Mouse (Mus musculus) limb, embryonic 14.5 days (tissue): Measurements from ENCODE around the gene Myo1e. TPM values are rescaled to one million over a fixed set of nuclear protein-coding genes. Genes with fewer than 3 reads are reported as not detected.

ENCODE experiments used
- ATAC-seq: fragments of 200-750 bp; cut with Nextera tagmentation; 2 replicates; pipeline ENCODE4 v1.8.0; 2017; ENCODE audit warnings: low read depth, moderate number of reproducible peaks, moderate TSS enrichment; ENCODE audit not compliant: low FRiP score
- DNase-seq: peaks from one replicate; pipeline ENCODE4 v3.0.0-alpha.2; 2015; ENCODE audit warnings: low spot score
- H3K27ac ChIP-seq: fragments of 300-500 bp; sonication (generic); replicated peaks from 2 replicates; pipeline ENCODE4 v1.5.1; 2014; ENCODE audit warnings: low read depth, mild to moderate bottlenecking, low read length, moderate library complexity, mixed read lengths
- H3K27me3 ChIP-seq: fragments of 300-500 bp; sonication (generic); 2 replicates; pipeline ENCODE4 v1.6.1; 2014; ENCODE audit warnings: low read length, mixed read lengths; ENCODE audit not compliant: control insufficient read depth, insufficient read depth
- H3K36me3 ChIP-seq: fragments of 300-500 bp; sonication (generic); 2 replicates; pipeline ENCODE4 v1.6.1; 2014; ENCODE audit warnings: mild to moderate bottlenecking, low read length, moderate library complexity, mixed read lengths; ENCODE audit not compliant: control insufficient read depth, insufficient read depth
- H3K4me1 ChIP-seq: fragments of 300-500 bp; sonication (generic); 2 replicates; pipeline ENCODE4 v1.6.1; 2014; ENCODE audit warnings: antibody characterized with exemption, low read length, mixed read lengths; ENCODE audit not compliant: control insufficient read depth, insufficient read depth
- H3K4me2 ChIP-seq: fragments of 300-500 bp; sonication (generic); replicated peaks from 2 replicates; pipeline ENCODE4 v1.6.1; 2014; ENCODE audit warnings: low read depth, mild to moderate bottlenecking, low read length, moderate library complexity; ENCODE audit not compliant: severe bottlenecking
- H3K4me3 ChIP-seq: fragments of 300-500 bp; sonication (generic); replicated peaks from 2 replicates; pipeline ENCODE4 v1.5.1; 2014; ENCODE audit warnings: low read length
- H3K9ac ChIP-seq: fragments of 300-500 bp; sonication (generic); 2 replicates; pipeline ENCODE4 v1.6.1; 2014; ENCODE audit warnings: mild to moderate bottlenecking, low read depth, low read length, moderate library complexity; ENCODE audit not compliant: severe bottlenecking
- H3K9me3 ChIP-seq: fragments of 300-500 bp; sonication (generic); 2 replicates; pipeline ENCODE4 v1.6.1; 2016; ENCODE audit warnings: low read length; ENCODE audit not compliant: control insufficient read depth
- POLR2A ChIP-seq: fragments of 200-500 bp; IDR thresholded peaks from 2 replicates; pipeline ENCODE4 v1.8.0; 2012; ENCODE audit warnings: inconsistent platforms, mild to moderate bottlenecking, moderate library complexity, borderline replicate concordance; ENCODE audit not compliant: insufficient read depth, insufficient read length; ENCODE audit errors: extremely low read depth
- WGBS: fragments of 180-500 bp; shearing (Covaris S2); extraction: QIAGEN DNeasy Blood & Tissue Kit; methylation state at CpG from one replicate; pipeline ENCODE4 v1.1.7; 2014; 5-methylcytosine and 5-hydroxymethylcytosine counted together
- polyA plus RNA-seq, 2 experiments: library from polyadenylated mRNA; depleted of rRNA in 1 of 2; stranded (reverse) in 1 of 2; unstranded in 1 of 2; fragments of >200 nt; fragmentation: Nextera tagmentation in 1 of 2; extraction: Ambion mirVana in 1 of 2; gene quantifications; 2 replicates each; pipeline versions ENCODE4 v1.2.1 to v1.2.3; 2012 to 2014

The Myo1e gene
- polyA plus RNA-seq, 2 experiments: 12.1 to 20.4 TPM

DNA sequence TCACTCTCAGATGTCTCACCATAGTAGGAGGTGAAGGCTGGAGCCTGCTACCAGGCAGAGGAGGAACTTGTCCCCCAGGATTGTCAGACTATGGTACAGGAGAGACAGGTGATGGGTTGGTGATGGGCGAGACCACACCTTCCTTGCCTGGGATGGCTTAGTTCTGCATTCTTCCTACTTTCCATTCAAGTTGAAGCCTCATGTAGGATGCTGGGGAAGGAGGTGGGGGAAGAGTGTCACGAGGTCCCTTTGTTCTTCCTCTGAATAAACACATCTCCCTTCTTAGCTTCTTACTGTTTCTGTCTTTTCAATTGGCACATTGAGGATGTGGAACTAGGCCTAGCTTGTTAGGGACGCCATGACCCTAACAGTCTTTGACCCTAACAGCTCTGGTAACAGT is 30.9 kb upstream of the Myo1e start:
- Histone ChIP-seq H3K36me3 (no peaks in the 10 kb centered on the region), H3K4me1 (peaks cover 3% of the 10 kb centered on the region; the same call in 1 of the 2 replicates), H3K4me2 (no peak overlapping the region), H3K4me3 (no peak overlapping the region), H3K27ac (no peak overlapping the region), H3K27me3 (no peaks in the 10 kb centered on the region), H3K9me3 (no peaks in the 10 kb centered on the region), H3K9ac (no peak overlapping the region)
- no peak for ATAC-seq
- DNase-seq: no peak
- no peak for TF ChIP-seq POLR2A
- 80% methylated on average over 3 of the region's 3 CpGs for WGBS

DNA sequence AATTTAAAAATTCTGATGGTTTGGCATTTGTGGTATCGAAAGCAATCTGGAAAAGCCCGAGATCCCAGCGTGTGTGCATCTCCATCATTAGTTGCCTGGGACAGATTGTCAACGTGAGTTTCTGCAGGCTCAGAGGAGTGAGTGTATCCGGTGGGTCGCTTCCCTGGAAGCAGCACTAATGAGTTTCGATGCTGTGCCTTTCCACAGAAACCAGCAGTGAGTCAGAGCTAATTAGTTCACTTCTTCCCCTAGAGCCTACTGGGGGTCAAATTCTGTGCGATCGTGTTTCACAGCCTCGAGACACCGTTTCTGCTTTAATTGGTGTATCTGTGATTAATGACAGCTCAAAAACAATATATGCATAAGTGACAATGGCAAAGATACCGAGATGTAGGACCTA is 25.4 kb upstream of the Myo1e start:
- Histone ChIP-seq H3K4me2 (no peak overlapping the region), H3K4me3 (no peak overlapping the region), H3K9ac (no peak overlapping the region), H3K36me3 (no peaks in the 10 kb centered on the region), H3K4me1 (no peaks in the 10 kb centered on the region), H3K9me3 (no peaks in the 10 kb centered on the region), H3K27me3 (no peaks in the 10 kb centered on the region), H3K27ac (no peak overlapping the region)
- ATAC-seq (no peak), DNase-seq (no peak)
- TF ChIP-seq POLR2A: no peak
- 30% methylated on average over 12 of the region's 12 CpGs for WGBS

DNA sequence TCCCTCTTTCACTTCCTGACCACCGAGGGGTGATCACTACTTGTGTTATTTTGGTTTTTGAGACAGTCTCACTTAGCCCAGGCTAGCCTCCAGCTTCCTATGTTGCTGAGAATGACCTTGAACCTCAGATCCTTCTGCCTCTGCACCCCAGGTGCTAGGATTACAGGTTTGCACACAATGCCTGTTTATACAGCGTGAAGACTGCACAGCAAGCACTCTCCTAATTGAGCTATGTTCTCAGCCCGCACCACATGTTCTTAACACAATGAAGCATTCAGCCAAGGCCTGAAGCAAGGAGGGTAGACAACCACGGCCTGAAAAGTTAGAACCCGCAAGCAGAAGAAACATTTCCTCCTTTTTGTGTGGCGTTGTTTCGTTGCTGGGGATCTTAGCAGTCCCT is 24.5 kb upstream of the Myo1e start:
- H3K4me3 ChIP-seq: no peak overlapping the region
- no peaks in the 10 kb centered on the region for H3K9me3 ChIP-seq
- no peak overlapping the region for H3K4me2 ChIP-seq
- WGBS: 36% methylated on average over 7 of the region's 7 CpGs
- TF ChIP-seq POLR2A: no peak
- no peaks in the 10 kb centered on the region for H3K36me3 ChIP-seq
- no peaks in the 10 kb centered on the region for H3K4me1 ChIP-seq
- ATAC-seq (no peak), DNase-seq (no peak)
- no peak overlapping the region for H3K27ac ChIP-seq
- H3K27me3 ChIP-seq: no peaks in the 10 kb centered on the region
- H3K9ac ChIP-seq: no peak overlapping the region

DNA sequence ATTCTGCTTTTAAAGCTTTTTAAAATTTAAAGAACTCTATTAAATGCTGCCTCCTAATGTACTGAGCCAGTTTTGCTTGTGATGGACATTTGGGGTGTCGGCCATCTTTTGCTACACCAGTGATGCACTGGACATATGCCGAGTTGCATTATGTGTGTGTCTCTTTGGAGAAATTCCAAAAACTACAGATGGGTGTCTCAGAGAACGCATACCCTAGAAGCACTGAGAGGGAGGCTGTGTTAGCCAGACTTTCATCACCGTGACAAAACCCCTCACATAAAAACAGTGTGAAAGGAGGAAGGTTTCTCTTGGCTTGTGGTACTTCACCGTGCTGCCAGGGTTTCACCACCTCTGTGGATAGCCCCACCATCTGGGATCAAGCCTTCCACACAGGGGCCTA is 14.8 kb upstream of the Myo1e start:
- H3K4me3 ChIP-seq: no peak overlapping the region
- 87% methylated on average over 5 of the region's 5 CpGs for WGBS
- no peaks in the 10 kb centered on the region for H3K9me3 ChIP-seq
- ATAC-seq (no peak), DNase-seq (no peak)
- no peak overlapping the region for H3K9ac ChIP-seq
- H3K4me1 ChIP-seq: no peaks in the 10 kb centered on the region
- no peak overlapping the region for H3K27ac ChIP-seq
- H3K36me3 ChIP-seq: no peaks in the 10 kb centered on the region
- TF ChIP-seq POLR2A: no peak
- H3K27me3 ChIP-seq: no peaks in the 10 kb centered on the region
- H3K4me2 ChIP-seq: no peak overlapping the region

DNA sequence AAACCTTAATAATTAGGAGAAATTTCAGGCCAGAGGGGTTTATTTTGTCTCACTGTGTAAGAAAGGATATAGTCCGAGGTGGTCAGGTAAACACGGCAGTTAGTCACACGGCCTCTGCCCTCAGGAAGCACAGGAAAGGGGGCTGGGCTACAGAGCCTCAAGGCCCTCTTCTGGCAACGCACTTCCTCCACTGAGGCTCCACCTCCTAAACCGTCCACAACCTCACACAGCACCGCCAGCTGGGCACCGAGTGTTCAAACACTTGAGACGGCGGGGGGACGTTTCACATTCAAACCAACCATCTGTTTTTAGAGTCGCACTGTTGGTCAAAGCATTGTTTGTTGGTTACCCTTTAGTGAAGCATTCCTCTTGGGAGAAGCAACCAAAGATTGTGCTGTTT is 12.5 kb upstream of the Myo1e start:
- Histone ChIP-seq H3K27me3 (no peaks in the 10 kb centered on the region), H3K27ac (no peak overlapping the region), H3K36me3 (no peaks in the 10 kb centered on the region), H3K4me3 (no peak overlapping the region), H3K9ac (no peak overlapping the region), H3K4me2 (no peak overlapping the region), H3K4me1 (no peaks in the 10 kb centered on the region), H3K9me3 (no peaks in the 10 kb centered on the region)
- ATAC-seq (no peak), DNase-seq (no peak)
- no peak for TF ChIP-seq POLR2A
- WGBS: 80% methylated on average over 11 of the region's 11 CpGs
